Mouse (Mus musculus): ENCODE results near the gene Hfe2.
"Not testable (repeated sequence)": the region's sequence is repeated elsewhere in the genome, so short reads cannot be mapped to it uniquely, and the experiment has no call there.

DNA sequence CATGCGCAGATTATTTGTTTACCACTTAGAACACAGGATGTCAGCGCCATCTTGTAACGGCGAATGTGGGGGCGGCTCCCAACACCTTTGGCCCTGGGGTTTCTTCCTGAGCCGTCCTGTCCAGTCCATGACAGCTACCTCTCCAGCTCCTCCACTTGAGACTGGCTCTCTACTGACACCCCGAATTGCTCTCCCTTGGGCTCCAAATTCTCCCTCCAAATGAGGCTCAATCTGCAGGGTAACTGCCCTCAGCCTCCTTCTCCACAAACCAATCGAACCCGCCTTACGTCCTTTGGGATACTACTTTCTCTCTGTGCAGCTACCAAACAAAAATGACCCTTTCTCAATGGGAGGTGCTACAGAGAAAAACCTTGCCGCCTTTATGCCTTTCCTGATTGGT, 30.5 kb upstream of the Hfe2 start:
- not testable (repeated sequence) for TF ChIP-seq CTCF, POLR2A (IDR thresholded peaks at IDR 0.05; ENCODE audit: extremely low read depth, insufficient read depth, low read length)

Data from cortical plate, adult 2 months (tissue).